Mouse (Mus musculus) erythroid progenitor cell, adult 5-6 weeks (primary cell): ENCODE measurements around the gene Ccl17. TPM values are rescaled to one million over a fixed set of nuclear protein-coding genes. Genes with fewer than 3 reads are reported as not detected.

Experiments
- total RNA-seq, 2 experiments: library from RNA; stranded (forward) in 1 of 2; stranded (reverse) in 1 of 2; fragments of 150-400 nt in 1 of 2; fragments of 186-747, 209-891 nt in 1 of 2; gene quantifications; 2 replicates each; pipeline versions ENCODE4 v1.2.3 to v1.2.4; 2015 to 2017; ENCODE audit warnings: low replicate concordance in 2 of 2

The Ccl17 gene
- total RNA-seq, 2 experiments from 2014 or later, result not detected

Other genes with a start within 250 kb of the Ccl17 start
- gene Rspry1, start 208.5 kb upstream of the Ccl17 start, total RNA-seq (2015; ENCODE audit: low replicate concordance), result 18.7 and 23.5 TPM in 2 replicates
- gene Rspry1, start 208.5 kb upstream of the Ccl17 start, total RNA-seq (2017; ENCODE audit: low replicate concordance), result 29.0 and 35.3 TPM in 2 replicates
- gene Fam192a, start 208.5 kb upstream of the Ccl17 start, total RNA-seq (2015; ENCODE audit: low replicate concordance), result 18.0 and 20.1 TPM in 2 replicates
- 37.7 and 66.1 TPM in 2 replicates for gene Fam192a, start 208.5 kb upstream of the Ccl17 start, total RNA-seq (2017; ENCODE audit: low replicate concordance)
- 23.8 and 27.2 TPM in 2 replicates for gene Arl2bp, start 143.9 kb upstream of the Ccl17 start, total RNA-seq (2015; ENCODE audit: low replicate concordance)
- gene Arl2bp, start 143.9 kb upstream of the Ccl17 start, total RNA-seq (2017; ENCODE audit: low replicate concordance), result 29.4 and 36.1 TPM in 2 replicates
- not detected in 2 replicates for gene Pllp, start 114.2 kb upstream of the Ccl17 start, total RNA-seq (2015; ENCODE audit: low replicate concordance)
- not detected in 2 replicates for gene Pllp, start 114.2 kb upstream of the Ccl17 start, total RNA-seq (2017; ENCODE audit: low replicate concordance)
- gene Ccl22, start 64.9 kb upstream of the Ccl17 start, total RNA-seq (2015; ENCODE audit: low replicate concordance), result 0.72 TPM in 1 of 2 replicates, not detected in the other
- 2.3 TPM in 1 of 2 replicates, not detected in the other for gene Ccl22, start 64.9 kb upstream of the Ccl17 start, total RNA-seq (2017; ENCODE audit: low replicate concordance)
- 7.5 TPM in 1 of 2 replicates, not detected in the other for gene Cx3cl1, start 38.4 kb upstream of the Ccl17 start, total RNA-seq (2015; ENCODE audit: low replicate concordance)
- 0.13 and 0.38 TPM in 2 replicates for gene Cx3cl1, start 38.4 kb upstream of the Ccl17 start, total RNA-seq (2017; ENCODE audit: low replicate concordance)
- gene Coq9, start 27.9 kb downstream of the Ccl17 start, total RNA-seq (2015; ENCODE audit: low replicate concordance), result 27.8 and 34.8 TPM in 2 replicates
- 42.1 and 47.1 TPM in 2 replicates for gene Coq9, start 27.9 kb downstream of the Ccl17 start, total RNA-seq (2017; ENCODE audit: low replicate concordance)
- gene Ciapin1, start 27.9 kb downstream of the Ccl17 start, total RNA-seq (2015; ENCODE audit: low replicate concordance), result 27.4 and 66.7 TPM in 2 replicates
- 36.8 and 46.6 TPM in 2 replicates for gene Ciapin1, start 27.9 kb downstream of the Ccl17 start, total RNA-seq (2017; ENCODE audit: low replicate concordance)
- 34.0 and 42.2 TPM in 2 replicates for gene Polr2c, start 47.0 kb downstream of the Ccl17 start, total RNA-seq (2015; ENCODE audit: low replicate concordance)
- 17.5 and 40.3 TPM in 2 replicates for gene Polr2c, start 47.0 kb downstream of the Ccl17 start, total RNA-seq (2017; ENCODE audit: low replicate concordance)
- 12.2 and 13.0 TPM in 2 replicates for gene Dok4, start 65.9 kb downstream of the Ccl17 start, total RNA-seq (2015; ENCODE audit: low replicate concordance)
- 11.0 and 12.8 TPM in 2 replicates for gene Dok4, start 65.9 kb downstream of the Ccl17 start, total RNA-seq (2017; ENCODE audit: low replicate concordance)
- not detected in 2 replicates for gene Ccdc102a, start 107.6 kb downstream of the Ccl17 start, total RNA-seq (2015; ENCODE audit: low replicate concordance)
- 0.15 and 0.51 TPM in 2 replicates for gene Ccdc102a, start 107.6 kb downstream of the Ccl17 start, total RNA-seq (2017; ENCODE audit: low replicate concordance)
- gene Adgrg5, start 113.2 kb downstream of the Ccl17 start, total RNA-seq (2015; ENCODE audit: low replicate concordance), result not detected in 2 replicates
- 0.39 TPM in 1 of 2 replicates, not detected in the other for gene Adgrg5, start 113.2 kb downstream of the Ccl17 start, total RNA-seq (2017; ENCODE audit: low replicate concordance)
- gene Adgrg1, start 164.3 kb downstream of the Ccl17 start, total RNA-seq (2015; ENCODE audit: low replicate concordance), result 29.3 and 55.9 TPM in 2 replicates
- gene Adgrg1, start 164.3 kb downstream of the Ccl17 start, total RNA-seq (2017; ENCODE audit: low replicate concordance), result 12.4 and 14.4 TPM in 2 replicates
- 10.1 and 12.2 TPM in 2 replicates for gene Adgrg3, start 207.2 kb downstream of the Ccl17 start, total RNA-seq (2015; ENCODE audit: low replicate concordance)
- 3.5 and 10.3 TPM in 2 replicates for gene Adgrg3, start 207.2 kb downstream of the Ccl17 start, total RNA-seq (2017; ENCODE audit: low replicate concordance)
- gene Drc7, start 244.7 kb downstream of the Ccl17 start, total RNA-seq (2015; ENCODE audit: low replicate concordance), result not detected in 2 replicates
- gene Drc7, start 244.7 kb downstream of the Ccl17 start, total RNA-seq (2017; ENCODE audit: low replicate concordance), result 2.4 and 7.9 TPM in 2 replicates